ENCODE assay signal across 7 mouse cellular contexts in the genomic region with DNA sequence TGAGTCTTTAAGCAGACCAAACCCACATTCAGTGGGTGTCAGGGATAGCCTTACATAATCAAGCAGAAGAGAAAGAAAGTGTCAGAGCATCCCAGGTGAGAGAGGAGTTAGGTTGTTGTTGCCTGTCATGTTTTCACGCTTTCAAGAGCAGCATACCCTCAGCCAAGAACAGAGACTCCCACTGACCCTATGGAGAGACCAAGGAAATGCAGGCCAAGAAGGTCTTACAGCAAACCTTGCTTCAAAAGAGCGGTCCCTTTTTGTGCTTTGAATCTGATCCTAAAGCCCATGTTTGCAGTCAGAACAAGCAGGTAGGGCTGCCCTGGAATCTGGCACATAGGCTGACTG. TPM values are rescaled to one million over a fixed set of nuclear protein-coding genes. Genes with fewer than 3 reads are reported as not detected.
A peak's percentile ranks its signal among the peaks of the same experiment; 100 is the strongest.
DNase-seq lines count a peak whose midpoint lies in the region; ATAC-seq lines count a peak whose summit lies in the region.

No protein-coding gene starts in this region.

- no peaks in the 10 kb centered on the region for H3K36me3 ChIP-seq in embryonic facial prominence, embryonic 13.5 days
- peaks cover 9% of the 10 kb centered on the region; the same call in 1 of the 2 replicates for H3K36me3 ChIP-seq in intestine, embryonic 14.5 days (ENCODE audit: control insufficient read depth, insufficient read depth, low read length)
- no peaks in the 10 kb centered on the region for H3K36me3 ChIP-seq in midbrain, embryonic 12.5 days

- H3K4me2 ChIP-seq in embryonic facial prominence, embryonic 13.5 days, result peak overlapping the region; percentile 76
- peak overlapping the region; percentile 95 for H3K4me2 ChIP-seq in intestine, embryonic 14.5 days (ENCODE audit: low read length)
- peak overlapping the region; percentile 69 for H3K4me2 ChIP-seq in midbrain, embryonic 12.5 days (replicated peaks)

- ATAC-seq in embryonic facial prominence, embryonic 13.5 days (ENCODE audit: insufficient number of reproducible peaks, insufficient read depth, low FRiP score, low TSS enrichment, low read depth), result no peak
- no peak for ATAC-seq in intestine, embryonic 14.5 days (replicated peaks; ENCODE audit: low FRiP score, low TSS enrichment, low read depth)
- ATAC-seq in midbrain, embryonic 12.5 days (ENCODE audit: low FRiP score, low read depth), result no peak

- DNase-seq in right cerebral cortex, postnatal 25 days, result peak; percentile 12
- DNase-seq in right cerebral cortex, postnatal 14 days, result no peak
- no peak for DNase-seq in intestine, embryonic 14.5 days (ENCODE audit: low spot score)
- no peak for DNase-seq in urinary bladder, postnatal 36 days (ENCODE audit: low spot score in 2 of 2)
- no peak for DNase-seq in thymus, postnatal 0 days (ENCODE audit: low spot score)

- WGBS in embryonic facial prominence, embryonic 13.5 days, result 55% methylated on average over 2 of the region's 2 CpGs
- 60% methylated on average over 2 of the region's 2 CpGs for WGBS in intestine, embryonic 14.5 days
- WGBS in midbrain, embryonic 12.5 days, result 54% methylated on average over 2 of the region's 2 CpGs

- H3K9me3 ChIP-seq in embryonic facial prominence, embryonic 13.5 days, result no peaks in the 10 kb centered on the region
- H3K9me3 ChIP-seq in intestine, embryonic 14.5 days (ENCODE audit: control insufficient read depth, low read length), result no peaks in the 10 kb centered on the region
- H3K9me3 ChIP-seq in midbrain, embryonic 12.5 days, result no peaks in the 10 kb centered on the region

- peak overlapping the region; percentile 24 for H3K4me3 ChIP-seq in embryonic facial prominence, embryonic 13.5 days
- 0 out of 2 replicates have a peak overlapping the region, but pooled peaks have one; percentile 92 for H3K4me3 ChIP-seq in intestine, embryonic 14.5 days (ENCODE audit: low read depth, low read length)
- peak overlapping the region; percentile 94 for H3K4me3 ChIP-seq in midbrain, embryonic 12.5 days

- peaks cover 26% of the 10 kb centered on the region for H3K4me1 ChIP-seq in embryonic facial prominence, embryonic 13.5 days
- H3K4me1 ChIP-seq in intestine, embryonic 14.5 days (replicated peaks; ENCODE audit: control insufficient read depth, insufficient read depth, low read length), result peaks cover 29% of the 10 kb centered on the region
- peaks cover 21% of the 10 kb centered on the region for H3K4me1 ChIP-seq in midbrain, embryonic 12.5 days

- H3K27ac ChIP-seq in embryonic facial prominence, embryonic 13.5 days, result no peak overlapping the region
- H3K27ac ChIP-seq in intestine, embryonic 14.5 days (ENCODE audit: low read depth), result no peak overlapping the region
- H3K27ac ChIP-seq in midbrain, embryonic 12.5 days (replicated peaks), result peak overlapping the region; percentile 15

- 0 out of 2 replicates have a peak overlapping the region, but pooled peaks have one; percentile 32 for H3K9ac ChIP-seq in embryonic facial prominence, embryonic 13.5 days
- no peak overlapping the region for H3K9ac ChIP-seq in intestine, embryonic 14.5 days (ENCODE audit: low read length)
- peak overlapping the region; percentile 26; the same call in 1 of the 2 replicates for H3K9ac ChIP-seq in midbrain, embryonic 12.5 days (replicated peaks)

- H3K27me3 ChIP-seq in embryonic facial prominence, embryonic 13.5 days, result no peaks in the 10 kb centered on the region
- H3K27me3 ChIP-seq in intestine, embryonic 14.5 days (replicated peaks; ENCODE audit: control insufficient read depth, insufficient read depth, low read length), result no peaks in the 10 kb centered on the region
- H3K27me3 ChIP-seq in midbrain, embryonic 12.5 days, result no peaks in the 10 kb centered on the region

RNA-seq across cellular contexts. Expression of gene Cited2, which starts 3.3 kb away (rescaled TPM):
- 34.1 and 35.6 TPM in 2 replicates for polyA plus RNA-seq in embryonic facial prominence, embryonic 13.5 days (2015; fragmentation: Nextera tagmentation; extraction: Ambion mirVana)
- 45.2 and 48.7 TPM in 2 replicates for polyA plus RNA-seq in intestine, embryonic 14.5 days (2014; fragmentation: Nextera tagmentation; extraction: Ambion mirVana)
- 96.7 and 103 TPM in 2 replicates for polyA plus RNA-seq in midbrain, embryonic 12.5 days (2016; fragmentation: Nextera tagmentation; extraction: Ambion mirVana)
- polyA plus RNA-seq in thymus, postnatal 0 days (2015; fragmentation: Nextera tagmentation; extraction: Ambion mirVana), result 17.7 and 19.9 TPM in 2 replicates

Comparison
In these comparisons a context has a peak if more than half of its experiments do, and no peak if none do; other contexts are left out.
1. H3K4me3 ChIP-seq: peak in every context shown above with its lines; median percentile 94 in midbrain, embryonic 12.5 days; 92 in intestine, embryonic 14.5 days; 24 in embryonic facial prominence, embryonic 13.5 days.